Mouse (Mus musculus) left cerebral cortex, adult 9 months (tissue): ENCODE measurements around the gene Aff4.
"Not testable (repeated sequence)": the region's sequence is repeated elsewhere in the genome, so short reads cannot be mapped to it uniquely, and the experiment has no call there.

Source experiments
- DNase-seq, 2 experiments: peaks; one replicate each; pipeline ENCODE4 v3.0.0; 2022; ENCODE audit warnings: low spot score in 2 of 2

The Aff4 gene

DNA sequence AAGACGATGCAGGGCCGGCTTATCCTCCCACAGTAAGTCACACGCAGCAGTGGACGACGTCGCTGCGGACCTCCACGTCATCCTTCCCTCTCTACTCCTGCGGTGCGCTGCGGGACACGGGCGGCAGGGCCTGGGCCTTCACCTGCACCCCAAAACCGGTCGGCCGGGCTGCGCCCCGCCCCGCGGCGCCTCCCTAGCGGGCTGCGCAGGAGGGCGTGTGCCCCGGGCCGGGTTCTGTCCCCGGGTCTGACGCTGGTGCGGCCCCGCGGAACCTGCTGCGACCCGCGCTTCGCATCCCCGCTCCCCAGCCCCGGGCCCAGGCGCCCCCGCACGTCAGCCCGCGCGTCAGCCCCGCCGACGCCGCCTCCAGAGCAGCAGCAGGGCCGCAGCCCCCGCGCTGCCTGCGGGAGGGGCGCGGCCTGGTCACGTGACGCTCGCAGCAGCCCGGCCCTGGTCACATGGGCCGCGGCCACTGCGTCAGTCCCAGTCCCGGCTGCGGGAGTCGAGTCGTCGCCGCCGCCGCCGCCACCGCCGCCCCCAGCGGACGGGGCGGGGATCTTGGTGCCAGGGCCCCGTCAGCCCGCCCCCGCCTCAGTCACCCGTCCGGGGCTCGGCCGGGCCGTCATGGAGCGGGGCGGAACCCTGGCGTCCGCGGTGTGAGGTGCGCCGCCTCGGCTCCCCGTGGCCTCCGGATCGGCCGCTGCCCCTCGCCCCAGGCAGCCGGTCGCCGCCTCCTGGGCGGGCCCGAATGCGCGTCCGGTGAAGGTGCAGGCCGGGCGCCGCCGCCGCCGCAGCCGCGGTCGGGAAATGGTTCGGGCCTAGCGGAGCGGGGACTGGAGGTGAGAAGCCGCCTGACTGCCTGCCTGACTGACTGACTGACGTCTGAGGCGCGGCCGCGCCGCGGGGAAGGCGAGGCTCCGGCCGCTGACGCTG lies at the start of gene Aff4:
Gene Aff4 (plus strand): TSS at position 543 of the 933 bp plus-strand sequence.
- peak; percentile 77 to 83 for DNase-seq

GRCm38 (mm10) chr11:53301167-53301515 lies 49.5 kb upstream of the Aff4 start:
- no peak for DNase-seq

GRCm38 (mm10) chr11:53304044-53304840 lies 46.4 kb upstream of the Aff4 start:
- DNase-seq, result no peak

GRCm38 (mm10) chr11:53306965-53307364 lies 43.7 kb upstream of the Aff4 start:
- DNase-seq, result no peak

- DNase-seq, result no peak
These were observed 43.0 kb upstream of the Aff4 start for GRCm38 (mm10) chr11:53307558-53308065.

- DNase-seq, result no peak
These were observed 42.3 kb upstream of the Aff4 start for GRCm38 (mm10) chr11:53308251-53308864.

DNA sequence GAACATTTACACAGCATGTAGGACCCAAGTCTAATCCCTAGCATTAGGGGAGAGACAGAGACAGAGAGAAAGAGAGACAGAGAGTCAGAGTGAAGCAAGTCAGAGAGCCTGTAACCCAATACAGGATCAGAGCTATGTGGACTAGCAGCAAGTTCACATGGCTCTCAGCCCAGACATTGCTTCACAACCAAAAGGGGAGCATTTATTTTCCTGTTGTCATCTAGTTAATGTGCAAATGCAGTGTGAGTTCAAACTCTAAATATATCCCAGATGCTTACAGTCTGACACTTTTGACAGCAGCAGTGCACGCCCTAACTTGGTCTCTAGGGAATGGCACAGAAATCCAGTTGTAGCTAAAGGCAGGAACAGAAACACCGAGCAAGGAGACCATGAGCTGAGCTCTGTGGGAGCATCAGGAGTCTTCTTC lies 41.7 kb upstream of the Aff4 start:
- DNase-seq, result no peak

GRCm38 (mm10) chr11:53311385-53311784 lies 39.2 kb upstream of the Aff4 start:
- no peak for DNase-seq

DNA sequence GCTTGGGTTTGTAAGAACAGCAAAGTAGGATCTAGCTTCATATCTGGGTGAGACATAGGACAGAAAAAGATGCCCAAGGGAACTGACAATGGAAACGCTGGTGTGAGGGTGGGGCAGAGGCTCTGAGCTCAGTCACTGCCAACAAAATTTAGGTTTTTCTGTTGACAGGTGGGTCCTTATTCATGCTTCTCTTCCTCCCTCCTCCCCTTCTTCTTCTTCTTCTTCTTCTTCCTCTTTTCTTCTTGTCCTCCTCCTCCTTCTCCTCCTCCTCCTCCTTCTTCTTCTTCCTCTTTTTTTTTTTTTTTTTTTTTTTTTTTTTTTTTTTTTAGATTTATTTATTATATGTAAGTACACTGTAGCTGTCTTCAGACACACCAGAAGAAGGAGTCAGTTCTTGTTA lies 37.8 kb upstream of the Aff4 start:
- not testable (repeated sequence) for DNase-seq

DNA sequence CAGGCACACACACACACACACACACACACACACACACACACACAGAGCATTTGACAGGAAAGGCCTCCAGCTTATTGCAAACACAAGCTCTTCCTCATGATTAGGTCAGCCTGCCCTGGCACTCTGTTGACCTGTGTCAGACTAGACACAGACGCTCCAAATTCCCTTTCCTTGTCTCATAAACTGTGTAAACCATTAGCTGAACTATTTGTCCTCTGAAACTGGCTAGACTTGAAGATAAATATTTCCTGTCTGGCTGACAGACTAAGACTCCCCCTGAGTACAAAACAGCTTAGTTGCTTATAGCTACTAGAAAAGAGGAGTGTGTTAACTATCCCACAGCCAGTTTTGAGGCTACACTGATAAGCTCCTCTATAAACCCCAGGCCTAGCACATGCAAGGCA lies 35.9 kb upstream of the Aff4 start:
- no peak for DNase-seq

DNA sequence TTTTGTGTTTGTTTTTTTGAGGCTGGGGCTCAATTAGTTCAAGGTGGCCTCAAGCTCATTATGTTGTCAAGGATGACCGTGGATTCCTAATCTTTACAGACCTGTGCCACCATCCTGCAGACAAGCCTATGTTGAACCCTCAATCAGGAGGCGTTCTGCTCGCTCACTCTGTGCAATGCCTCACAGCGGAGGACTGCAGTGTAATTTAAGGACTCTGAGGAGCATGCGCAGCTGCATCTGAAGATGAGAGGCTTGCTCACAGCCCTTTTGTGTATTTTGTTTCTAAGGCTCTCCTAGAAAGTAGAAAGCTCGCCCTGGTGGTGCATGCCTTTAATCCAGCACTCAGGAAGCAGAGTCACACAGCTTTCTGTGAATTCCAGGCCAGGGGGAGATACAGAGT lies 33.6 kb upstream of the Aff4 start:
- DNase-seq, result no peak

GRCm38 (mm10) chr11:53318041-53318440 lies 32.6 kb upstream of the Aff4 start:
- DNase-seq, result no peak

- DNase-seq, result not testable (repeated sequence)
These were observed 32.1 kb upstream of the Aff4 start for GRCm38 (mm10) chr11:53318568-53318967.

GRCm38 (mm10) chr11:53319867-53320266 lies 30.8 kb upstream of the Aff4 start:
- not testable (repeated sequence) for DNase-seq

DNA sequence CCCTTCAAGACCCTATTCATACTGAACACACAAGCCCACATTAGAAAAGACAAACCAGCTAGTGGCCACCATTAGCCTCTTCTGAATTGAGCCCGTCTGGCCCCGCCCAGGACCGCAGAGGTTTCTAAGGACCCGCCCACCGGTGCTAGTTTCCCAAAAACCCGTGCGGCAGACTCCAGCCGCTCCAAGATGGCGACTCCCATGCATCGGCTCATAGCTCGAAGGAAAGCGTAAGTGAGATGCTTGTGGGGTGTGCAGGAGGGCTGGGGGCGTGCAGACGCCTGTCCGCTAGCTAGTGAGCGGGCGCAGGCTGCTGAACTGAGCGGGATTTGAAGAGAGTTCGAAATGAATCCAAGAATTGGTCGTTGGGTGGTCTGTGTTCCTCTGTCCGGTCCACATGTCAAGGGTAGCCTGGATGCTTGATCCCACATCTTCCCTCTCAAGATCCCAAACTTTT lies 26.1 kb upstream of the Aff4 start, which contains the start of gene Zcchc10:
Gene Zcchc10 (plus strand): TSS at position 168 of the 457 bp plus-strand sequence.
- DNase-seq, result peak; percentile 59 to 90

- DNase-seq, result no peak
These were observed 20.3 kb upstream of the Aff4 start for GRCm38 (mm10) chr11:53330325-53330724.

DNA sequence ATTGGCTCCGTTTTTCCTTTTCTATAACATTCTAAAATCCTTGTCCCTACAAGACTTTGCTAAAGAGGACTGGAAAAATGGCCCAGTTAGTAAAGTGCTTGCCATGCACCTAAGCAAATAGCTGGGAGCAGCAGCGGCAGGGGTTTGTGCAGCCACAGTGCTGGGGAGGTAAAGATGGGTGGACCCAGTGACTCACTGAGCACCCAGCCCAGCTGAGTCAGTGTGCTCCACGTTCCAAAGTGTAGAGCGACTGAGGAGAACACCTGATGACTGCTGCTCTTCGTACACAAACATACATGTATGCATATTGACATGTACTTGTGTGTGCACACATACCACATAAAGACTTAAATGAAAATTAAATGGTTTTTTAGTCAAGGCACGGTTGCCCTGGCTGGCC lies 19.5 kb upstream of the Aff4 start:
- DNase-seq, result no peak

DNA sequence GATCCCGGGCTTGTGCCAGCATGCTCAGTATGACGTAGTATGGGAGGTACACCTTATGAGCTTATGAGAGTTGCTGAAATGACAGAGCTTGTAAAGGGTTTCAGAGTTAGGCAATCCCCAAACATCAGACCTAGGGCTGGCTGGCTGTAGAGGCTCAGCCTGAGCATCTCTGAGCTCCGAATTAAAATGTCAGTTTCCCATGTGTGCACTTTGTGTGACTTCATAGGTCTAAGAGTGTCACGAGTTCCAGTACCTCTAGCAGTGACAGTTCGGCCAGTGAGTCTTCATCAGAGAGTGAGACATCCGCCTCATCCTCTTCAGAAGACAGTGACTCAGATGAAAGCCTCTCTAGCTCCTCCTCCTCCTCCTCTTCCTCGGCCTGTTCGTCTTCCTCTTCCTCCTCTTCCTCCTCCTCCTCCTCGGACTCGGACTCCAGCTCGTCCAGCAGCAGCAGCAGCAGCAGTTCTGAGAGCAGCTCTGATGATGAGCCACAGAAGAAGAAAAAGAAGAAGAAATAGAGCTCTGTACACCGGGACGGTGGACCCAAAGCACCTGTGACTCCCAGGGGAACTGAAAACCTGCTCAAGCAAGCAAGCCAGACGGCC lies 18.5 kb upstream of the Aff4 start:
- no peak for DNase-seq

DNA sequence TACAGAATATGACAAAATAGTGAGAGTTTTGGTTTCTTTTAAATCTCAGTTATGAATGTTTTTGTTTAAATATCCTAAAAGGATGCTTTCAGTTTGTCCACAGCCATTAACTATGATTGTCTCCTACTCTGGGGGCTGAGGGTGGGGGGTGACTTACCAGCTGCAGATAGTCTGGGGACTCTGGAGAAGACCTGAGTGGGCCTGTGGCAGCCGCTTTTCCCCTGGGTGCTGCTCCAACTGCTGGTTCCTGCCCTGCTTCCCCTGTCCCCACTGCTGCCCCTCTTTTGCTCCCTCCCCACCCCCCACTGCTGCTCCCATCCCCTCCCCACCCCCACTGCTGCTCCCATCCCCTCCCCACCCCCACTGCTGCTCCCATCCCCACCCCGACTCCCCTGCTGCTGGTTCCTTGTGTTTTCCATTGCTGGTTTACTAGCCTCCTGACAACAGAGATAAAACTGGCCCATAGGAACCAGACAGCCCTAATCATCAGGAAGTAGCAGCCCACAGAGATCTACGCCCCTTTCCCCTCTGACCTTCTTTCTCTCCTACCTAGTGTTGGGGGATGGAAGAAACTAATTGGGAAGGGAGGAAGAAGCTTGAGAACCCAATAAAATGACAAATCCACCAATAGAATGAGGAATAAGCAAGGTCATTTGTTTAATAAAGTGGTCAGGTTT lies 15.0 kb upstream of the Aff4 start:
- no peak for DNase-seq

GRCm38 (mm10) chr11:53336182-53336571 lies 14.5 kb upstream of the Aff4 start:
- DNase-seq, result no peak

GRCm38 (mm10) chr11:53336924-53337323 lies 13.7 kb upstream of the Aff4 start:
- DNase-seq, result no peak
